Mouse (Mus musculus) B cell, adult 2 months (primary cell): ENCODE data around the gene Hipk1.

Experiments
- DNase-seq, 2 experiments: peaks; one replicate each; pipeline ENCODE4 v3.0.0; 2022

Gene Hipk1

DNA sequence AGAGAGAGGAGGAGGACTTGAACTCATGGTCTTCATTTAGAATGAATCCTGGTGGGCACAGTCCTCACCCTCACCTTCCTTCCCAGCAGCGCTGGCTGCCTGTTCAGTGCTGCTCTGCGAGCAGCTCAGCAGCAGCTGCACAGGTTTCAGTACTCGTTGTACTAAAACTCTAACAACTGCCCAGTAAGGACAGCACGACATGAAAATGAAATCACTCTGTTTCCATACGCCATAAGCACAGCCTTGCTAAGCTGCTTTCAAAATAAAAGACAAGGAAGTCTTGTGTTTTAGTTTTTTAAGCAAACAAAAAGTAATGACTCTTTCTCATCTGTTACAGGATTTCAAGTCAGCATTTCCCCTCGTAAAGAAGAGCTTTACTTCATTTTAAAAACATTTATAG lies 48.2 kb downstream of the Hipk1 start:
- no peak for DNase-seq

DNA sequence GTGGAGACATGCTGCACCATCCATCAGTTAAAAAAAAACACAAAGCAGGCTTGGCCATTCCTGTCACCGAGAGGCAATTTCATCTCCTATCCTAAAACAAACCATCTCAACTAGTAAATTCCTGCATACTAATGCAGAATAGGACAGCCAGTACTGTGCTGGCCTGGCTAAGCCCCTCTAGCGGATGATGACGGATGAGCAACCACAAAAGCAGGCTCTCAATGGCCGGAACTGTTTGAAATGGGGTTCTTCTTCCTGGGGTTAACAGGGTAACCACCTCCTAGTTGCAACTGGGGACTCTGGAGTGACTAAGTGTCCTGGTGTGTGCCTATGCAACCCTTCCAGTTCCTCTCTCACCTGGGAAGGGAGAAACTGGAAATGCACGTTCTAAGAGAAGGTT lies 51.0 kb downstream of the Hipk1 start:
- DNase-seq: no peak

DNA sequence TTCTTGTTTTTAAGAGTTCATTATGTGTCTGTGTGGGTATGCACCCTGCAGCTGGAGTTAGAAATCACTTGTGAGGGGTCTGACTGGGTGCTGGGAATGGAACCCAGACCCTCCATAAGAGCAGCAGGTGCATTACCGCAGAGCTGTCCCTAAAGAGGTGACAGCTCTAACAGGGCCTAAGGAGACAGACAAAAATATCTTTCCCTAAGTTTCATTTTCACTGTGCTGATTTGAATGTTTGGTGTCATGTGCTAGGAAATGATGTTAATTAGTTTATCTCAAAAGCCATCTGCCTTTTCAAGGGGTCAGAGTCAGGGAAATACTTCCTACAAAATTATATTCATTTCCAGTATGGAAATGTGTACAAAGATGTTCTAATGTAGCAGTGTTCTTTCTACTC lies 52.0 kb downstream of the Hipk1 start, which contains the start of gene Gm10964:
Gene Gm10964 (plus strand): TSS at position 38 of the 400 bp plus-strand sequence.
- DNase-seq: no peak

DNA sequence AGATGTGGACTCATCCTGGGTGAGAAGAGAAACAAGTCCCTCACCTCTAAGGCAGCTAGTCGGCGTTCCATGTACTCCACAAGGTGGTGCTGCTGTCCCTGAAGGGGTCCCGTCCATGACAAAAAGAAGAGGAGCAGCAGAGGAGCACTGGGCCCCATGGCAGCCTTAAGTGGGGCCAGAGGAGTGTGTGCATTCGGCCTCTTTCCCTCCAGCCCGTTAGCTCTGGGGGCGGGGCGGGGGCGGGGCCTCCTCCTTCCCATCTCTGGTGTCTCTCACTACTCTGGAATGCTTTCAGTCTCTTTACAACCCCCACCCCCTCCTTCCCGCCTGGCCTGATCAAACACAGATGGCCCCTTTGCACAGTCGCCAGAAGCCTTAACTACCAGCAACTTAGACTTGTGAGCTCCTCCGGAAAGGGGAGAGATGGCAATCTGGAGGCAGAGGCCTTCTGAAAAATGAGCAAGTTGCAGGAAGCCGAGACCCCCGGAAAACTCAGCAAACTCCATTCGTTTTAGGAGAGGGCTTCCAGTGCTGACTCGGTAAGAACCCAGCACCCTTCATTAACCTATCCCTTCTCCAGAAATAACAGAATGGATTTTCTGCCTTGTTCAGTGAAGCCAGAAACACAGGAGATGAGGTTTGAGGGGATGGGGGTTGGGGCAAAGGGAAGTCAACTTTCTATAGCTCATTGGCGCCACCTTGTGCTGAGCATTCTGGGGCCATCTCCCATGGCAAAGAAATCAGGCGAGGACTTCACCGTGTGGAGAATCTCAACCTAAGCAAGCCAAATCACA lies 53.4 kb downstream of the Hipk1 start, which contains the start of gene Olfml3:
Gene Olfml3 (minus strand): TSS at position 224 of the 794 bp plus-strand sequence.
- DNase-seq: peak; percentile 85 to 87

DNA sequence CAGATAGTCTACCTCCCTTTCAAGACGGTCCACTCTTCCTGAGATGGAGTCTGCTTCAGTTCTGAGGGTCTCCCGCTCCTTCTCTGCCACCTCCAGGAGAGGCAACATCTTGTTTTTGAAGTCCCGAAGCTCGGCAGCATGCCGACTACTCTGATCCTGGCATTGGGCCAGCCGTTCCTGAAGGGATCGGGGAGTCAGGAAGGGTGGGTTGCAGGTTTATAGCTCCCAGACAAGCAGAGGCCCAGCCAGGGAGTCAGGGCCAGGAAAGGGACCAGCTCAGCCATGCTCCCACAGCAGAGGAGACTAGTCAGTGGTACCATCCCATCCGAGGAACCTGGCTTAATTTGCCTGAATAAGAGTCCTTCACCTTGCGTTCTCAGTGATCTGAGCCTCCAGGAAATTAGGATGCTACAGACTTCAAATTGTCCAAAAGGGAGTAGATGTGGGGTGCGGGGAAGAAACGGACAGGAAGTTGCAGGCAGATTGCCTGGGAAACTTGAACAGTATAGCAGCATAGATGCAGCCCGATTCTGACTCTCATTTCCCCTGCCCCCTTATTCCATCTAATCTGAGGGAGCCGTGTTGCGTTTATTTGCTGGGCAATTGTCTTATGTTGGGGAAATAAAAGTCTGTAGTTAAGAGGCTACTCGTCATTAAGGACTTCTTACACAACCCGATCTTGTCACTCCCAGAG lies 54.2 kb downstream of the Hipk1 start:
- no peak for DNase-seq

DNA sequence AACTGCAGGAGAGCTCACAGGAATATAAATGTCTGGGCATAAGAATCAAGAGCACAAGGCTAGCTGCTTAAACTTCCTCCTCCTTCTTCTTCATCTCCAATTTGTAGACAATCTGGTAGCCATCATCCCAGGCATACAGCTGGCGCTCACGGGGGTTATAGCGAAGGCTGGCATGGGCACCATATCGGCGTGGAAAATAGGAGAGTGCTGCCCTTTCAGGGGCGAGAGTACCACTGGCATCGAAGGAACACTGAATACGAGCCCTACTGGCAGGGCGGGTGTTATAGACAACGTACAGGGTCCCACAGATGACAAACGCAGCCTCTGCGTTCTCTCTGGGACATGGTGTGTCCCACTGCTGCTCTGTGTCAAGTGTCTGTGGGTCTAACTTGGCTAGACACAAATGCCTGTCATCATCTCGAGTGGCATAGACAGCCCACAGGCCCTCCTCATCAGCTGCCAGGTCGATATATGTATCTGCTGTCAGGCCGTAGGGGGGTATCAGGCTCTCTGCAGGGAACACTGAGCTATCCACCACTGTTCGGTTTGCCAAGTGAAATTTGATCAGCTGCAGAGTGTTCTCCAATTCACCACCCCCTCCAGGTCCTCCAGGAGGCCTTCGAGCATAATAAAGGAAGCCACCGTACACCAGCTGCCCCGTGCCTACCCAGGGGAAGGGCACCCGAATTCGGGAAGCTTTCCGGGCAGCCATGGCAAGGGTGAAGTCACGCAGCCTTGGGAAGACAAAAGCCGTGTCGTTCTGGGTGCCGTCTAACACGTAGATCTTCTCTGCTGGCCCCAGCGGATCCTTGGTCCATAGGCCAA lies 55.4 kb downstream of the Hipk1 start:
- DNase-seq: no peak

DNA sequence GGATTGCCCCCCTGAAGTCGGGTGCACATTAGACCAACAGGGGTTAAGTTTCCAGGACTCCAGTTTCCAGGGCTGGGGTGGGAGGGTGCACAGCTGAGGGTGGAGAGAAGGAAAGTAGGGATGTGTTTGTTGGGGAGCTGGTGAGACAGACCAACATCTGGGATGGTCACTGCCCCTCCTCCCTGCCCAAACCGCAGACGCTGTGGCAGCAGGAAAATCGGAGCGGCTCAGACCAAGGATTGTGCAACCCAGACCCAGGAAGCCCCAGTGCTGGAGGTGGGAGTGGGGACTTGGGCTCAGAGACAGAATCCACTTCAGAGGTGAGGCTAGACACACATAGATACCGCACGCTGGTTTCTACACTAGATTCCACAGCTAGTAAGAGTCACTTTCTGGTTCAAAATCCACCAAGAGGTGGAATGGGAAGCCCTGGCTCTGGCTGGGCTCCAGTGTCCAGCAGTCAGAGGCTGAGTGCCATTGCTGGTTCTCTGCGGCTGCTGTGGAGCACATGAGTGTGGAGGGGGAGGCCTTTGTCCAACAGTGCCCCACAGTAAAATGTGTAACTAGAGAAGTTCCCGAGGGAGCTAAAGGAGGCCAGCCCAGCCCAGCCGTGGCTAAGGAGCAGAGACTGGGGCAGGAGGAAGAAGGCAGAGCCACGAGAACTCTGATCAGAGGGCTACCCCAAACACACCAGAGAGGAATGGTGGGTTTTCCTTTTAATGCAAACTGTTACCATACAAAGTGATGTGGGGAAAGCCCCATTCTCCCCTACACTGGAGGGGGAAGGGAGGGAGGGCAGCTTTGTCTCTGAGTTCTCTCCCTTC lies 56.5 kb downstream of the Hipk1 start:
- no peak for DNase-seq

DNA sequence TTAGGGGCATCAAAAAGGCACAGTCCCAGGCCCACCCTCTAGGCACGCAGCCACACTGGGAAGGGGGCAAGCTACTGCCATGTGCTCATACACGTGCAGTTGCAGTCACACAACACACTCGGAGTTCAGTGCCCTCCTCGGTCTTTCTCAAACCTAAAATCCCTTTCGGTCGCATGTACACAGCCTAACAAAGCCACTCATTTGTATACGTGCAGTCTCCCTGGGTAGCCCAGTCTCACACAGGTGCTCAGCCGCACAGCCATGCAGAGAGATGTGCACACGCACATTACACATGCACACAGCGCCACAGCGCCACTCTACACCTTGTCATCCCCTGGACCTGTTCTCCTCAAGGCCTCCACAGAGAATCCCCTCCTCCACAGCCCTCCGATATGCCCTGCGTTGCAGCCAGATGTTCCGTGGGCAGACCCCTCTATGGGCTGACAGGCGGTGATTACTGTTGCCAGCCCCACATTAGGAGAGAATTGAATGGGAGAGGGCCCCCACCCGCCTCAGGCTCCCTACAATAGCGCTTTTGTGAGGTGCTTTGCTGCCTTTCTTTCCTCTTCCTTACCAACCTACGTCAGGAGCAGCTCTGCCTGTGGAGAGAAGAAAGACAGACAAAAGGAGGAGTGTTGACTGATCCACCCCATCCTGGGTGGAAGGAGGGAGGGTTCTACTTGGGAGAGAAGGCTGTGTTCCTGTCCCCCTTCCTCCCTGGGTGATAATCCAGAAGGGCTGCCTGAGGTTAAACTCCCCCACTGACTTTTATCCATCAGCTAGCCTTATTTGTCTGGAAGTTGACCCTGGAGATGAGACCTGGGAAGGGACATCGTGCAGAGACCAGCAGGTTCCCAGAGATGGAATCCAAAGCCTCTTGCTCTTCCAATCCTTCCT lies 57.3 kb downstream of the Hipk1 start:
- no peak for DNase-seq

DNA sequence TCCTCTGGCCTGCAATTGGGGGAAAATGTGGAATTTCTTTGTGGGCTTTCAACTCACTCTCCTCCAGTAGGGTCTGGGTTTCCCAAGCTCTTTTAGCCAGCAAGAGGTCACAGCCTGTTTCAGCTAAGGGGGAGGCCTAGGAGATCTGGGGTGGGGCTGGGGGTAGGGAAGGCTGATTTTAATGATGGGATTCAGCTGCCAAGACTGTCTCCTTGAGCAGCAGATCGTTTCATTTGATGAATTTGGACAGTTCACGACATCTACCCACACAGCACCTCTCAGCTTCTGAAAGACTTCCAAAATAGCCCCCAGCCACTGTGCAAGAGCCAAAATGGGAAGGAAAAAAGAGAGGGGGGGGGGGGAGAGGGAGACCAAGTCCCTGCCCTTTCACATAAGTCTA lies 58.2 kb downstream of the Hipk1 start:
- no peak for DNase-seq

DNA sequence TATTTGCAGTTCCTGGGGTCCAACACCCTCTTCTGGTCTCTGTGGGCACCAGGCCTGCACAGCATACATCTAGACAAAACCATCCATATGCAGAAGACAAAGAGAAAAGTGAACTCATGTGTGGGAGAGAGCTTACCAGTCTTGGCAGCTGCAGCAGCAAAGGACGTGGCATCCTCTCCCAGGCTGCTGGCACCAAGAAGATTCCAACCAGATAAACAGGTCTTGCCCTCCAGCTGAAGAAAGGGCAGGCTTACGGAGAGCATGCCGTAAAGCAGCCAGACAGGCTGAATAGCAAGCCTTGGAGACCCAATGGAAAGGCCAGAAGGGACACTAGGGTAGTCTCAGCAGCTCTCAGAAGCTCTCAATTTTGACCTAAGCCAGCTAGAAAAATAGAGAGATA lies 59.2 kb downstream of the Hipk1 start:
- no peak for DNase-seq

DNA sequence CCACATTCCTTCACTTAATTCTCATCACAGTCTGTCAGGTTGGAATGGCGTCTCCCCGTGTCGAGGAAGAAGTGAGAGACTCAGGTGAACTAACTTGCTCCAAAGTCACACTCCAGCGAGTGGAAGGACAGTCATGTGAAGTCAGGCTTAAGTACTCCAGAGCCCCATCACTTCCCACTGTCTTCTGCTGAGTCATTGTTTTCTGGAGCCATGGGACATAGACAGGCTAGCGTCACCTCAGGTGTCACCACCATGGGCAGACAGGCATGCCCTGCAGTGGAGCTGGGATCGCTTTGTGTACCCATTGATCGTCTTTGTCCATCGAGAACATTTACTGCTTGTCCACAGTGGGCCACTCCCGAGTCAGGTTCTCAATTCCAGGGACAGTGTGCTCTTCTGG lies 61.5 kb downstream of the Hipk1 start:
- no peak for DNase-seq

DNA sequence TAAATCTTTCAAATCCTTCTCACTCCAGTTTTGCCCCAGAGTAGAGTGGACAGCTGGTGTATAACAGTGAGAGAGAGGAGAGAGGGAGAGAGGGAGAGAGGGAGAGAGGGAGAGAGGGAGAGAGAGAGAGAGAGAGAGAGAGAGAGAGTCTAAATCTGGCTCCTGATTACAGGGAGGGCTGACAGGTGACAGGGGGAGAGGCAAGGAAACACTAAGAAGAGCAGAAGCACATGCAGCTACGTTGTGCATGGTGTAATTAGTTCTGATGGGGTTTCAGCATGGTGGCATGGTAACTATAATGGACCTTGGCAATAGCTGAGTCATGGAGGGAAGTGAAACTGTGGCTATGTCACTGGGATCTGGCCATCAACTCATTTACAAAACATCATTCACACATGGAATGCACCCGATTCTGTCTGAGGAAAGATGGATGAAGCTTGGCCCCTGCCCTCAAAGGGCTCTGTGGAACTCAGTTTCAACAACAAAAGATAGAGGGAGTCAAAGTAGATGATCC lies 63.5 kb downstream of the Hipk1 start:
- no peak for DNase-seq

DNA sequence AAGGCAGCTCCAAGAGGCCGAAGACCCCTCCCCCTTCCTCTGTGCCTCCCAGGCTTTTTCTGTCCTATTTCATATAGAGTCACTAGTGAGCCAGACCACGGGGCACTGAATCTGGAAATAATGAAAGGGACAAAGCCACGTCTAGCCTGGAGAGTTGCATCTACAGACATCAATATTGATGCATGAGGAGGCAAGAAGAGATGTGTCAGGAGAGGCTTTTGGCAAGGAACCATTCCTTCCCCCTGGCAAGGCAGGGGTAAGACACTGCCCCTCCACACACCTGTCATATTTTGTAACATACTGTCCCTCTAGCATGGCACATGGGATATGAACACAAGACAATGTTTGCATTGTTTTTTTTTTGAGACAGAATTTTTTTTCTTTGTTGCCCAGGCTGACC lies 64.7 kb downstream of the Hipk1 start:
- DNase-seq: no peak

DNA sequence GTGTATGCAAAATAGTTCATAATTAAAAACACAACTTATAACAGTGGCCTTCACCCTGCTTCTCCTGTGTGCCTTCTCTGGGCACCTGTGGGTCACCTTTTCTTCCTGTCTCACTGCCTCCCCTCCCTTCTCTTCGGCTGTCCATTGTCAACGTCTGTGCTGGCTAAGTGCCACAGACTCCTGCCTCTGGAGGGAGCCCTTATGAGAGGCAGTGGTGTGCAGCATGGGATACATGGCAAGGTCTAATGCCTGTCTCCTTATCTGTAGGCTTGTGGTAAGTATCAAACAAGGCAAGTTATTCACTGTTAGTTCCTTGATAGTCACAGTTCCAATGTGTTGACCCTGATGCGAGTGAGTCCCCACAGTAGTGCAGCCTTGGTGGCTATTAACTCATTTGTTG lies 67.2 kb downstream of the Hipk1 start:
- DNase-seq: no peak

DNA sequence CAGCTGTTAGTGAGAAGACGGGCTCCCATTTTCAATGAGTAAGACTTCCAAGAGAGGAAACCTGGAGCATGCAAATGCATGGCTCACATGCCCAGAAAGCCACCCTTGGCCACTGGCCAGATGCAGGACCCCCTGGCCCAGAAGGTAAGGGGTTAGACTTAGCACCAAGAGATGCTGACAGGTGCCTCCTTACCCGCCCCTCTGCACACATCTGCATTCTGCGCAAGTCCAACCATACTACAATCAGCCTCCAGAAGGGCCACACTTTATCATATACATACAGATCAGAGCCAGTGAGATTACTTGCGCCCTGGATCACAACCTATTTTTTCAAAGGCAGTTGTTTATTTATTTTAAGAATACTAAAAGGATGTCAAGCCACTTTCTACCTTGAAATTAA lies 72.6 kb downstream of the Hipk1 start:
- DNase-seq: no peak

DNA sequence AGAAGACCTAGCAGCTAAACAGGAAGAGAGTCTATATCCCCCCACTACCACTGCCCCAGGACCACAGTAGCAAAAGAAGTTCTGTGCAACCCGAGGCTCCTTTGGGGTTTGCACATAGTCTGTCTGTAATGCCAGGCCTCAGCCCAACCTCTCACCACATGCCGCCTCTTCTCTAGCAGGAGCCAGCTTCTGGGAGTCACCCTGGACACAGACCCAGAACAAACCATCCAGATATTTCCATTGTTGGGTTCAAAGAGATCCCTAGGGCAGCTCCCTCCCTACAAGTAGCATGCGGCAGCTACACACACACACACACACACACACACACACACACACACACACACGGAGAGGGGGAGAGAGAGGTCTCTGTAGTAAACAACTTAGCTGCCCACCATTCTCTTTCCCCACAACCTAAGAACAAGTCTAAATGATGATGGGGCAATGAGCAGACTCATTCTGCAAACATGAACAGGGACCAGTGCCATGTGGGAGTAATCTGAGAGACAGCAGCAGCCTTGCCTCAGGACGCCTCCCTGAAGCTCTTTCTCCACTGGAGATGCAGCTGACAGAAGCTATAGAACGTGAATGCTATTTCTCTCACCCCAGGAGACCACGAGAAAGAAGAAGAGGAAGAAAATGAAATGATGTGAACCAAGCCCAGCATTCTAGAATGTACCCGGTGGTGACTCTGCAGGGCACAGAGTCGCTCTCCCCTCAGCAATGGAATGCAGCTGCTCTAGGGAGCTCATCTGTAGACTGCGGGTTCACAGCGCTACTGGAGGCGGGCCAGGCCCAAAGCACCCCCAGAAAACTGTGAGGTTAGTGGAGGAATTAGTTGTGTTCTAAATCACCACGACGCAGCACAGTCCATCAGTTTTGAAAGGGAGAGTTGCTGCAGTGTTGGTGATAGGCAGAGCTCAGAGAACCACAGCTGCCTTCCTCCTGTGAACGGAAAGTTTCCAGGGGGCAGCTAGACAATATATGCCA lies 74.3 kb downstream of the Hipk1 start:
- DNase-seq: no peak

DNA sequence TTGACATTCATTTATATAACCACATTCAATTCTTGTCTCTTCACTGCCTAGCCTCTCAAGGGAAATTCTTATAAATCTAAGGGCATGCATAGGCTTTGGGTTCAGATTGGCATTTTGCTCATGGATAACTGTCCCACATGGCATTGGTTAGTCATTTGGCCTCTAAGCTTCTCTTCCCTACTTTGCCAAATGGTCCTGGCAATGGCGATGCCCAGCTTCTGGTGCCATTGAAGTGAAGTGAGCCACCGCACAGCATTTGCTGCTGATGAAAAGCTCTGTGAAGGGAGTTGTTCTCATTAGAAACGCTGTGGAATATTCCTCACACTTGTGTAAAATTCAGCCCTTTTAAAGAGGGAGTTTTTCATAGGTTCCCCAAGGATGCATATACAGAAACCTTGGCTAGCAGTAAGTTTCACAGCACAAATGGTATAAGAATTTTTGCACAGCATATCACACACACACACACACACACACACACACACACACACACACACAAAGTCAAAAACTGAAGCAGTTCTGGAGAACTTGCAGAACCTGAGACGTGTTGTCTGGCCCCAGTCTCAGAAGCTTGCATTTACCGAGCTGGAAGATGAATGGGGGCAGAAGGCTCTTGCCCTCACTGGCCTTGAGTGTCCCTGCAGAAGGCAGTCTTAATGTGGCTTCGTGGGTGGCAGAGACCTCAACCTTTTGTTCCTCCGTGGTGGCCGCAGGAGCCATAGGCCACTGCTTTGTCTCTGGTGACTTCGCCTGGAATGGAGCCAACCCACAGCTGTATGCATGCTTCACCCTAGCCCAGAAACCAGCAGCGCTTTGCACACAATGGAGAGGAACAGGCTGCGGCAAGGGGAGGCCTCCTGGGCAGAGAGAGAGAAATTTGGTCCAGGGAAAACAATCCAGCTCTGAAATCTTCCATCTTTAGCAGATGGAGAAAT lies 75.3 kb downstream of the Hipk1 start:
- no peak for DNase-seq

DNA sequence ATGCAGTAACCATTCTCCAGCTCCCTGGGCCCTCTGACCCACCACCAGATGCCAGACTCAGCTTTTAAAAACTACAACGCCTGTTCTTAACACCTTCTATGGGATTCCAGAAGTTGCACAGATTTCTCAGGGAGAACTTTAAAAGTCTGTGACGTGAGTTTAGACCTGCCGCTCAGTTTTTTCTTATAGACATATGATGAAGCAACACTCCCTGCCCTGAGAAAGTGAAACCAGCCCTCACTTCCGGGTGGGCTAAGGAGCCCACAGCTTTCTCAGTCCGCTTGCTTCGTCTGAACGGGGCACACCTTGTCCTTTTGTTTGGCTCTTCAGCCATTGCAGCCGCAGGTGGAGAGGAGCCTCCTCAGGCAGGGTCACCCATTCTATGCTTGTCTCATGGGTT lies 76.4 kb downstream of the Hipk1 start:
- no peak for DNase-seq
